Mouse (Mus musculus): ENCODE results near the gene Chchd3.

Chchd3 gene

GRCm38 (mm10) chr6:33004607-33005006 is 55.5 kb downstream of the Chchd3 start:
- in situ Hi-C loops (cut with MboI; ENCODE audit: low sequenced_read_pairs): no loop called here

- in situ Hi-C loops (cut with MboI; ENCODE audit: low sequenced_read_pairs): no loop called here
Measured at GRCm38 (mm10) chr6:33002988-33003387, 57.1 kb downstream of the Chchd3 start.

GRCm38 (mm10) chr6:33001271-33001670 is 58.8 kb downstream of the Chchd3 start:
- in situ Hi-C loops (cut with MboI; ENCODE audit: low sequenced_read_pairs): no loop called here

- in situ Hi-C loops (cut with MboI; ENCODE audit: low sequenced_read_pairs): no loop called here
Measured at GRCm38 (mm10) chr6:32996597-32996996, 63.5 kb downstream of the Chchd3 start.

- in situ Hi-C loops (cut with MboI; ENCODE audit: low sequenced_read_pairs): no loop called here
Measured at GRCm38 (mm10) chr6:32993847-32994246, 66.2 kb downstream of the Chchd3 start.

GRCm38 (mm10) chr6:32990061-32990633 is 69.9 kb downstream of the Chchd3 start:
- in situ Hi-C loops (cut with MboI; ENCODE audit: low sequenced_read_pairs): no loop called here

- in situ Hi-C loops (cut with MboI; ENCODE audit: low sequenced_read_pairs): no loop called here
Measured at GRCm38 (mm10) chr6:32988561-32988960, 71.5 kb downstream of the Chchd3 start.

- in situ Hi-C loops (cut with MboI; ENCODE audit: low sequenced_read_pairs): no loop called here
Measured at GRCm38 (mm10) chr6:32983876-32984275, 76.2 kb downstream of the Chchd3 start.

- in situ Hi-C loops (cut with MboI; ENCODE audit: low sequenced_read_pairs): no loop called here
Measured at GRCm38 (mm10) chr6:32981253-32981652, 78.8 kb downstream of the Chchd3 start.

- in situ Hi-C loops (cut with MboI; ENCODE audit: low sequenced_read_pairs): no loop called here
Measured at GRCm38 (mm10) chr6:32978811-32979210, 81.2 kb downstream of the Chchd3 start.

- in situ Hi-C loops (cut with MboI; ENCODE audit: low sequenced_read_pairs): no loop called here
Measured at GRCm38 (mm10) chr6:32971926-32972325, 88.1 kb downstream of the Chchd3 start.

GRCm38 (mm10) chr6:32968971-32969370 is 91.1 kb downstream of the Chchd3 start:
- in situ Hi-C loops (cut with MboI; ENCODE audit: low sequenced_read_pairs): no loop called here

- in situ Hi-C loops (cut with MboI; ENCODE audit: low sequenced_read_pairs): no loop called here
Measured at GRCm38 (mm10) chr6:32962048-32962447, 98.0 kb downstream of the Chchd3 start.

- in situ Hi-C loops (cut with MboI; ENCODE audit: low sequenced_read_pairs): no loop called here
Measured at GRCm38 (mm10) chr6:32961477-32961876, 98.6 kb downstream of the Chchd3 start.

- in situ Hi-C loops (cut with MboI; ENCODE audit: low sequenced_read_pairs): no loop called here
Measured at GRCm38 (mm10) chr6:32959816-32960550, 100.1 kb downstream of the Chchd3 start.

- in situ Hi-C loops (cut with MboI; ENCODE audit: low sequenced_read_pairs): no loop called here
Measured at GRCm38 (mm10) chr6:32955481-32955880, 104.6 kb downstream of the Chchd3 start.

- in situ Hi-C loops (cut with MboI; ENCODE audit: low sequenced_read_pairs): no loop called here
Measured at GRCm38 (mm10) chr6:32950973-32951372, 109.1 kb downstream of the Chchd3 start.

- in situ Hi-C loops (cut with MboI; ENCODE audit: low sequenced_read_pairs): no loop called here
Measured at GRCm38 (mm10) chr6:32949702-32950101, 110.4 kb downstream of the Chchd3 start.

- in situ Hi-C loops (cut with MboI; ENCODE audit: low sequenced_read_pairs): no loop called here
Measured at GRCm38 (mm10) chr6:32947225-32947624, 112.8 kb downstream of the Chchd3 start.

GRCm38 (mm10) chr6:32944956-32945355 is 115.1 kb downstream of the Chchd3 start:
- in situ Hi-C loops (cut with MboI; ENCODE audit: low sequenced_read_pairs): no loop called here

GRCm38 (mm10) chr6:32943651-32944050 is 116.4 kb downstream of the Chchd3 start:
- in situ Hi-C loops (cut with MboI; ENCODE audit: low sequenced_read_pairs): no loop called here

- in situ Hi-C loops (cut with MboI; ENCODE audit: low sequenced_read_pairs): no loop called here
Measured at GRCm38 (mm10) chr6:32940299-32940698, 119.8 kb downstream of the Chchd3 start.

GRCm38 (mm10) chr6:32937643-32938042 is 122.4 kb downstream of the Chchd3 start:
- in situ Hi-C loops (cut with MboI; ENCODE audit: low sequenced_read_pairs): no loop called here

Data from CH12F3 (cell line).